Comparison of ENCODE assay signal across 16 mouse cellular contexts in genomic region chr11:96414002-96414401, GRCm38 (mm10). TPM values are rescaled to one million over a fixed set of nuclear protein-coding genes. Genes with fewer than 3 reads are reported as not detected.
A peak's percentile ranks its signal among the peaks of the same experiment; 100 is the strongest.
DNase-seq lines count a peak whose midpoint lies in the region; ATAC-seq and TF ChIP-seq lines count a peak whose summit lies in the region.
"Had no signal": no experiment of that assay in that cellular context is flagged by ENCODE, and none has a peak within 500 bp of the region (broad histone marks: within the 10 kb centered on the region; RNA-seq: fewer than 3 reads in every experiment).

No protein-coding gene starts in this region.

- H3K36me3 ChIP-seq in intestine, postnatal 0 days (ENCODE audit: control insufficient read depth, insufficient read depth), result no peaks in the 10 kb centered on the region
- H3K36me3 ChIP-seq in hindbrain, embryonic 12.5 days, result no peaks in the 10 kb centered on the region
- H3K36me3 ChIP-seq: midbrain, embryonic 13.5 days; neural tube, embryonic 12.5 days had no signal

- H3K27ac ChIP-seq in embryonic fibroblast, embryonic 13.5 days (ENCODE audit: insufficient read depth, low read length), result peak overlapping the region; percentile 54
- peak overlapping the region; percentile 28; the same call in 1 of the 2 replicates for H3K27ac ChIP-seq in intestine, postnatal 0 days (ENCODE audit: low read depth, low read length)
- H3K27ac ChIP-seq in hindbrain, embryonic 12.5 days, result no peak overlapping the region
- H3K27ac ChIP-seq: midbrain, embryonic 13.5 days; neural tube, embryonic 12.5 days had no signal

- H3K9me3 ChIP-seq in intestine, postnatal 0 days (ENCODE audit: control insufficient read depth), result no peaks in the 10 kb centered on the region
- no peaks in the 10 kb centered on the region for H3K9me3 ChIP-seq in hindbrain, embryonic 12.5 days (replicated peaks)
- H3K9me3 ChIP-seq: midbrain, embryonic 13.5 days had no signal

- H3K4me3 ChIP-seq in embryonic fibroblast, embryonic 13.5 days (ENCODE audit: insufficient read depth, low read length), result no peak overlapping the region
- no peak overlapping the region for H3K4me3 ChIP-seq in intestine, postnatal 0 days (ENCODE audit: low read depth, low read length)
- no peak overlapping the region for H3K4me3 ChIP-seq in hindbrain, embryonic 12.5 days
- H3K4me3 ChIP-seq: midbrain, embryonic 13.5 days; neural tube, embryonic 12.5 days had no signal

- ATAC-seq in intestine, postnatal 0 days, result no peak
- ATAC-seq in hindbrain, embryonic 12.5 days (ENCODE audit: low FRiP score), result no peak
- ATAC-seq: midbrain, embryonic 13.5 days had no signal

- peaks cover 6% of the 10 kb centered on the region; the same call in 1 of the 2 replicates for H3K27me3 ChIP-seq in intestine, postnatal 0 days (replicated peaks; ENCODE audit: control insufficient read depth, insufficient read depth, low read length)
- H3K27me3 ChIP-seq in hindbrain, embryonic 12.5 days, result peaks cover 12% of the 10 kb centered on the region; the same call in 1 of the 2 replicates
- H3K27me3 ChIP-seq: neural tube, embryonic 12.5 days had no signal

- peak; percentile 31 for DNase-seq in heart, postnatal 4 days
- DNase-seq in heart, adult 18-20 months, result no peak
- DNase-seq in lung, postnatal 36 days, result peak; percentile 27
- no peak for DNase-seq in T-cell, adult 2 months (ENCODE audit: low spot score)
- DNase-seq in cerebellum, postnatal 25 days, result no peak
- DNase-seq: thymus, adult 2 months had no signal

- no peak for TF ChIP-seq POLR2A in embryonic fibroblast, embryonic 13.5 days (IDR thresholded peaks at IDR 0.05; ENCODE audit: low read depth, low read length)

- no peak for TF ChIP-seq CTCF in embryonic fibroblast, embryonic 13.5 days (IDR thresholded peaks at IDR 0.05; ENCODE audit: borderline replicate concordance, insufficient read depth, low read length)
- TF ChIP-seq CTCF in intestine, postnatal 0 days (IDR thresholded peaks at IDR 0.05; ENCODE audit: low read depth), result no peak

- peaks cover 17% of the 10 kb centered on the region for H3K4me1 ChIP-seq in embryonic fibroblast, embryonic 13.5 days (ENCODE audit: control insufficient read depth, insufficient read depth, low read length)
- H3K4me1 ChIP-seq in intestine, postnatal 0 days (replicated peaks; ENCODE audit: control insufficient read depth, insufficient read depth, low read length), result no peaks in the 10 kb centered on the region
- H3K4me1 ChIP-seq in hindbrain, embryonic 12.5 days, result no peaks in the 10 kb centered on the region
- H3K4me1 ChIP-seq: midbrain, embryonic 13.5 days had no signal

- no peak overlapping the region for H3K4me2 ChIP-seq in intestine, postnatal 0 days (replicated peaks; ENCODE audit: low read depth)
- H3K4me2 ChIP-seq in hindbrain, embryonic 12.5 days (replicated peaks), result no peak overlapping the region
- H3K4me2 ChIP-seq: midbrain, embryonic 13.5 days had no signal

- WGBS in intestine, postnatal 0 days, result 36% methylated on average over 2 of the region's 2 CpGs
- 74% methylated on average over 2 of the region's 2 CpGs for WGBS in hindbrain, embryonic 12.5 days

- H3K9ac ChIP-seq in intestine, postnatal 0 days (ENCODE audit: low read depth, low read length), result no peak overlapping the region
- H3K9ac ChIP-seq in hindbrain, embryonic 12.5 days, result no peak overlapping the region
- H3K9ac ChIP-seq: midbrain, embryonic 13.5 days; neural tube, embryonic 12.5 days had no signal

RNA-seq across cellular contexts. Expression of gene Hoxb1, which starts 48.5 kb away (rescaled TPM):
- total RNA-seq in heart, postnatal 4 days (2021), result not detected
- not detected for total RNA-seq in heart, adult 18-20 months (2021)
- polyA plus RNA-seq in embryonic fibroblast, embryonic 13.5 days (2011; ENCODE audit: insufficient read length, low read depth, missing spikeins), result not detected in 2 replicates
- not detected in 2 replicates for polyA plus RNA-seq in intestine, postnatal 0 days (2015; fragmentation: Nextera tagmentation; extraction: Ambion mirVana)
- 0.82 and 2.2 TPM in 2 replicates for polyA plus RNA-seq in hindbrain, embryonic 12.5 days (2016; fragmentation: Nextera tagmentation; extraction: Ambion mirVana)
- total RNA-seq: adrenal gland, adult 8-10 months; CH12.LX; layer of hippocampus, postnatal 14 days; left cerebral cortex, postnatal 36 days had no signal
- polyA plus RNA-seq: liver, embryonic 16.5 days; midbrain, embryonic 13.5 days; thymus, adult 2 months had no signal

RNA-seq across cellular contexts. Expression of gene Skap1, which starts 50.4 kb away (rescaled TPM):
- under 1 TPM in 1 of 2 experiments, not detected in 1; 0.29 TPM for total RNA-seq in heart, postnatal 4 days (2021)
- 1 to 10 TPM in 1 of 2 experiments, not detected in 1; 2.3 TPM for total RNA-seq in heart, adult 18-20 months (2021)
- 0.47 TPM in 1 of 2 replicates, not detected in the other for polyA plus RNA-seq in embryonic fibroblast, embryonic 13.5 days (2011; ENCODE audit: insufficient read length, low read depth, missing spikeins)
- 0.46 and 0.52 TPM in 2 replicates for polyA plus RNA-seq in intestine, postnatal 0 days (2015; fragmentation: Nextera tagmentation; extraction: Ambion mirVana)
- 1.4 and 2.4 TPM in 2 replicates for polyA plus RNA-seq in hindbrain, embryonic 12.5 days (2016; fragmentation: Nextera tagmentation; extraction: Ambion mirVana)
- total RNA-seq: CH12.LX had no signal

Comparison
In these comparisons a context has a peak if more than half of its experiments do, and no peak if none do; other contexts are left out.
1. DNase-seq: peak in heart, postnatal 4 days (single experiment) and lung, postnatal 36 days (single experiment); none in heart, adult 18-20 months (0 of 2), T-cell, adult 2 months (single experiment) and cerebellum, postnatal 25 days (0 of 2).